Mouse (Mus musculus): ENCODE results near the gene Tceanc2. TPM values are rescaled to one million over a fixed set of nuclear protein-coding genes. Genes with fewer than 3 reads are reported as not detected.

The Tceanc2 gene
- polyA plus RNA-seq, 1 experiment from 2014 or later = 22.8 TPM

- Histone ChIP-seq H3K9me3 (ENCODE audit: control insufficient read depth, low read length) (no peaks in the 10 kb centered on the region), H3K36me3 (ENCODE audit: control insufficient read depth, insufficient read depth, low read length) (peaks cover 7% of the 10 kb centered on the region; the same call in 1 of the 2 replicates), H3K9ac (ENCODE audit: low read length) (no peak overlapping the region), H3K27me3 (ENCODE audit: control insufficient read depth, insufficient read depth, low read length) (no peaks in the 10 kb centered on the region), H3K27ac (ENCODE audit: low read depth, low read length) (no peak overlapping the region), H3K4me1 (ENCODE audit: control insufficient read depth, insufficient read depth, low read length) (peaks cover 9% of the 10 kb centered on the region), H3K4me2 (no peak overlapping the region), H3K4me3 (ENCODE audit: low read depth, low read length) (no peak overlapping the region)
- 93% methylated on average over 4 of the region's 4 CpGs for WGBS
- DNase-seq (ENCODE audit: low spot score, missing footprints) (peak; percentile 64), ATAC-seq (ENCODE audit: low FRiP score) (no peak)
Observed at GRCm38 (mm10) chr4:107183203-107183602, 4.3 kb upstream of the Tceanc2 start.

GRCm38 (mm10) chr4:107182796-107183195 is 3.9 kb upstream of the Tceanc2 start:
- H3K9ac ChIP-seq (ENCODE audit: low read length) = no peak overlapping the region
- H3K4me2 ChIP-seq = no peak overlapping the region
- H3K27me3 ChIP-seq (ENCODE audit: control insufficient read depth, insufficient read depth, low read length) = no peaks in the 10 kb centered on the region
- no peak overlapping the region for H3K27ac ChIP-seq (ENCODE audit: low read depth, low read length)
- DNase-seq (ENCODE audit: low spot score, missing footprints) (peak; percentile 74), ATAC-seq (ENCODE audit: low FRiP score) (no peak)
- H3K9me3 ChIP-seq (ENCODE audit: control insufficient read depth, low read length) = no peaks in the 10 kb centered on the region
- H3K36me3 ChIP-seq (ENCODE audit: control insufficient read depth, insufficient read depth, low read length) = peaks cover 7% of the 10 kb centered on the region; the same call in 1 of the 2 replicates
- WGBS = 70% methylated on average over 2 of the region's 2 CpGs
- peaks cover 9% of the 10 kb centered on the region for H3K4me1 ChIP-seq (ENCODE audit: control insufficient read depth, insufficient read depth, low read length)
- H3K4me3 ChIP-seq (ENCODE audit: low read depth, low read length) = no peak overlapping the region

- Histone ChIP-seq H3K4me2 (no peak overlapping the region), H3K4me3 (ENCODE audit: low read depth, low read length) (no peak overlapping the region), H3K36me3 (ENCODE audit: control insufficient read depth, insufficient read depth, low read length) (peaks cover 3% of the 10 kb centered on the region; the same call in 1 of the 2 replicates), H3K9ac (ENCODE audit: low read length) (no peak overlapping the region), H3K9me3 (ENCODE audit: control insufficient read depth, low read length) (no peaks in the 10 kb centered on the region), H3K27ac (ENCODE audit: low read depth, low read length) (no peak overlapping the region), H3K4me1 (ENCODE audit: control insufficient read depth, insufficient read depth, low read length) (peaks cover 12% of the 10 kb centered on the region), H3K27me3 (ENCODE audit: control insufficient read depth, insufficient read depth, low read length) (no peaks in the 10 kb centered on the region)
- DNase-seq (ENCODE audit: low spot score, missing footprints) (peak; percentile 74), ATAC-seq (ENCODE audit: low FRiP score) (no peak)
- WGBS = 90% methylated on average over 6 of the region's 6 CpGs
Observed at GRCm38 (mm10) chr4:107181866-107182265, 3.0 kb upstream of the Tceanc2 start.

- Histone ChIP-seq H3K27ac (ENCODE audit: low read depth, low read length) (no peak overlapping the region), H3K27me3 (ENCODE audit: control insufficient read depth, insufficient read depth, low read length) (no peaks in the 10 kb centered on the region), H3K9ac (ENCODE audit: low read length) (no peak overlapping the region), H3K4me2 (no peak overlapping the region), H3K4me3 (ENCODE audit: low read depth, low read length) (no peak overlapping the region), H3K4me1 (ENCODE audit: control insufficient read depth, insufficient read depth, low read length) (peaks cover 15% of the 10 kb centered on the region), H3K9me3 (ENCODE audit: control insufficient read depth, low read length) (no peaks in the 10 kb centered on the region), H3K36me3 (ENCODE audit: control insufficient read depth, insufficient read depth, low read length) (no peaks in the 10 kb centered on the region)
- DNase-seq (ENCODE audit: low spot score, missing footprints) = no peak
- ATAC-seq (ENCODE audit: low FRiP score) = no peak
Observed at GRCm38 (mm10) chr4:107180746-107181145, 1.8 kb upstream of the Tceanc2 start.

- WGBS = 8% methylated on average over 8 of the region's 8 CpGs
- H3K9ac ChIP-seq (ENCODE audit: low read length) = peak overlapping the region; percentile 90
Observed at GRCm38 (mm10) chr4:107179561-107179960, 645 bp upstream of the Tceanc2 start.

GRCm38 (mm10) chr4:107178182-107178829 is 610 bp downstream of the Tceanc2 start, which contains the start of gene Tmem59:
Gene Tmem59, plus strand, starts transcription at chr4:107178399.
- H3K36me3 ChIP-seq (ENCODE audit: control insufficient read depth, insufficient read depth, low read length) = no peaks in the 10 kb centered on the region; the same call in 1 of the 2 replicates
- peak within 1 kb of the TSS; percentile 93 for H3K27ac ChIP-seq (ENCODE audit: low read depth, low read length)
- peaks cover 15% of the 10 kb centered on the region for H3K4me1 ChIP-seq (ENCODE audit: control insufficient read depth, insufficient read depth, low read length)
- H3K9ac ChIP-seq (ENCODE audit: low read length) = peak within 1 kb of the TSS; percentile 90
- under 1% methylated on average over 49 of the region's 49 CpGs for WGBS
- peak within 1 kb of the TSS; percentile 97 for H3K4me3 ChIP-seq (ENCODE audit: low read depth, low read length)
- ATAC-seq (ENCODE audit: low FRiP score) (peak; percentile 93), DNase-seq (ENCODE audit: low spot score, missing footprints) (peak; percentile 99)
- no peaks in the 10 kb centered on the region for H3K9me3 ChIP-seq (ENCODE audit: control insufficient read depth, low read length)
- peak within 1 kb of the TSS; percentile 50 for H3K4me2 ChIP-seq
- H3K27me3 ChIP-seq (ENCODE audit: control insufficient read depth, insufficient read depth, low read length) = no peaks in the 10 kb centered on the region

More at GRCm38 (mm10) chr4:107179561-107179960, 645 bp upstream of the Tceanc2 start:
- H3K27ac ChIP-seq (ENCODE audit: low read depth, low read length) = peak overlapping the region; percentile 93
- no peaks in the 10 kb centered on the region; the same call in 1 of the 2 replicates for H3K36me3 ChIP-seq (ENCODE audit: control insufficient read depth, insufficient read depth, low read length)
- peaks cover 15% of the 10 kb centered on the region for H3K4me1 ChIP-seq (ENCODE audit: control insufficient read depth, insufficient read depth, low read length)
- peak overlapping the region; percentile 97 for H3K4me3 ChIP-seq (ENCODE audit: low read depth, low read length)
- H3K27me3 ChIP-seq (ENCODE audit: control insufficient read depth, insufficient read depth, low read length) = no peaks in the 10 kb centered on the region
- no peaks in the 10 kb centered on the region for H3K9me3 ChIP-seq (ENCODE audit: control insufficient read depth, low read length)
- H3K4me2 ChIP-seq = peak overlapping the region; percentile 50
- ATAC-seq (ENCODE audit: low FRiP score) (no peak), DNase-seq (ENCODE audit: low spot score, missing footprints) (no peak)

- Histone ChIP-seq H3K4me2 (peak overlapping the region; percentile 50), H3K27ac (ENCODE audit: low read depth, low read length) (peak overlapping the region; percentile 93; the same call in 1 of the 2 replicates), H3K4me1 (ENCODE audit: control insufficient read depth, insufficient read depth, low read length) (peaks cover 15% of the 10 kb centered on the region), H3K27me3 (ENCODE audit: control insufficient read depth, insufficient read depth, low read length) (no peaks in the 10 kb centered on the region), H3K4me3 (ENCODE audit: low read depth, low read length) (peak overlapping the region; percentile 97), H3K36me3 (ENCODE audit: control insufficient read depth, insufficient read depth, low read length) (no peaks in the 10 kb centered on the region; the same call in 1 of the 2 replicates), H3K9me3 (ENCODE audit: control insufficient read depth, low read length) (no peaks in the 10 kb centered on the region), H3K9ac (ENCODE audit: low read length) (peak overlapping the region; percentile 90)
- WGBS = 54% methylated on average over 11 of the region's 11 CpGs
- DNase-seq (ENCODE audit: low spot score, missing footprints) (no peak), ATAC-seq (ENCODE audit: low FRiP score) (no peak)
Observed at GRCm38 (mm10) chr4:107177506-107177905, 1.4 kb downstream of the Tceanc2 start.

GRCm38 (mm10) chr4:107167798-107168197 is 11.1 kb downstream of the Tceanc2 start:
- WGBS = 92% methylated on average over 5 of the region's 5 CpGs
- H3K4me1 ChIP-seq (ENCODE audit: control insufficient read depth, insufficient read depth, low read length) = no peaks in the 10 kb centered on the region
- no peaks in the 10 kb centered on the region for H3K9me3 ChIP-seq (ENCODE audit: control insufficient read depth, low read length)
- H3K27me3 ChIP-seq (ENCODE audit: control insufficient read depth, insufficient read depth, low read length) = no peaks in the 10 kb centered on the region
- no peak overlapping the region for H3K9ac ChIP-seq (ENCODE audit: low read length)
- no peak overlapping the region for H3K4me3 ChIP-seq (ENCODE audit: low read depth, low read length)
- DNase-seq (ENCODE audit: low spot score, missing footprints) (peak; percentile 28), ATAC-seq (ENCODE audit: low FRiP score) (no peak)
- no peaks in the 10 kb centered on the region for H3K36me3 ChIP-seq (ENCODE audit: control insufficient read depth, insufficient read depth, low read length)
- no peak overlapping the region for H3K4me2 ChIP-seq
- H3K27ac ChIP-seq (ENCODE audit: low read depth, low read length) = no peak overlapping the region

GRCm38 (mm10) chr4:107166700-107167099 is 12.2 kb downstream of the Tceanc2 start:
- DNase-seq (ENCODE audit: low spot score, missing footprints) = no peak
- Histone ChIP-seq H3K4me2 (no peak overlapping the region), H3K4me3 (ENCODE audit: low read depth, low read length) (no peak overlapping the region), H3K9ac (ENCODE audit: low read length) (no peak overlapping the region), H3K27ac (ENCODE audit: low read depth, low read length) (no peak overlapping the region), H3K36me3 (ENCODE audit: control insufficient read depth, insufficient read depth, low read length) (no peaks in the 10 kb centered on the region), H3K27me3 (ENCODE audit: control insufficient read depth, insufficient read depth, low read length) (no peaks in the 10 kb centered on the region), H3K9me3 (ENCODE audit: control insufficient read depth, low read length) (no peaks in the 10 kb centered on the region), H3K4me1 (ENCODE audit: control insufficient read depth, insufficient read depth, low read length) (no peaks in the 10 kb centered on the region)
- WGBS = 87% methylated on average over 5 of the region's 5 CpGs
- no peak for ATAC-seq (ENCODE audit: low FRiP score)

All from midbrain, embryonic 11.5 days (tissue).